Mouse (Mus musculus) embryonic facial prominence, embryonic 10.5 days (tissue): ENCODE results near the gene Exosc10. TPM values are rescaled to one million over a fixed set of nuclear protein-coding genes. Genes with fewer than 3 reads are reported as not detected.

ENCODE experiments used
- DNase-seq: peaks from one replicate; pipeline ENCODE4 v3.0.0-alpha.2; 2017; ENCODE audit warnings: low spot score
- H3K27ac ChIP-seq: fragments of 300-500 bp; sonication (generic); replicated peaks from 2 replicates; pipeline ENCODE4 v1.5.1; 2016; ENCODE audit warnings: mild to moderate bottlenecking
- H3K27me3 ChIP-seq: fragments of 300-500 bp; sonication (generic); replicated peaks from 2 replicates; pipeline ENCODE4 v1.6.1; 2016; ENCODE audit warnings: low read depth, mild to moderate bottlenecking; ENCODE audit not compliant: poor library complexity, severe bottlenecking
- H3K36me3 ChIP-seq: fragments of 300-500 bp; sonication (generic); replicated peaks from 2 replicates; pipeline ENCODE4 v1.6.1; 2016; ENCODE audit warnings: mild to moderate bottlenecking, moderate library complexity
- H3K4me1 ChIP-seq: fragments of 300-500 bp; sonication (generic); 2 replicates; pipeline ENCODE4 v1.6.1; 2016
- H3K4me3 ChIP-seq: fragments of 300-500 bp; sonication (generic); 2 replicates; pipeline ENCODE4 v1.5.1; 2016; ENCODE audit warnings: mild to moderate bottlenecking, moderate library complexity
- H3K9me3 ChIP-seq: fragments of 300-500 bp; sonication (generic); 2 replicates; pipeline ENCODE4 v1.6.1; 2016; ENCODE audit warnings: mild to moderate bottlenecking
- WGBS: fragments of 180-500 bp; shearing (Covaris S2); methylation state at CpG from one replicate; pipeline ENCODE4 v1.1.7; 2016; 5-methylcytosine and 5-hydroxymethylcytosine counted together
- polyA plus RNA-seq: library from polyadenylated mRNA; unstranded; fragments of >200 nt; fragmentation: Nextera tagmentation; extraction: Ambion mirVana; gene quantifications from 2 replicates; pipeline ENCODE4 v1.2.1, GENCODE M21; 2016

The Exosc10 gene
- polyA plus RNA-seq, 1 experiment from 2014 or later, result 108 TPM

DNA sequence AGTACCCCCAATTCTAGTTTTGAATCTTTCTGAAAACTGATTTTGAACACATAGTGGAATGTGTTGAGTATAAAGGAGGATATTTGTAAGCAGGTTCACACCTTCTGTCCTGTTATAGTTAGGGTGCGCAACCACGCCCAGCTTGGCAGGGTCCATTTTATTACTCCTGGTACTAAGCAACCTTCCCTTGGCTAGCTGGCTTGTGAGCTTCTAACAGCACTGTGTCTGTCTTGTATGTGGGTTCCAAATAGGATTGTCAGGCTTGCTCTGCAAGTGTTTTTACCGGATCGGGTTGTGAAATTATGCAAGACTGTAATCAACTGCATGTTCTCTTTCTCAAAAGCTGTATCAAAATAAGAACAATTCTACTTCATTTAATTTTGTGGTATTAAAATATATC, 64.3 kb downstream of the Exosc10 start:
- H3K36me3 ChIP-seq, result peaks cover 78% of the 10 kb centered on the region
- WGBS, result 93% methylated on average over 4 of the region's 4 CpGs
- H3K4me3 ChIP-seq, result no peak overlapping the region
- H3K4me1 ChIP-seq, result peaks cover 28% of the 10 kb centered on the region
- H3K27me3 ChIP-seq, result no peaks in the 10 kb centered on the region
- no peak for DNase-seq
- H3K9me3 ChIP-seq, result no peaks in the 10 kb centered on the region
- H3K27ac ChIP-seq, result no peak overlapping the region

DNA sequence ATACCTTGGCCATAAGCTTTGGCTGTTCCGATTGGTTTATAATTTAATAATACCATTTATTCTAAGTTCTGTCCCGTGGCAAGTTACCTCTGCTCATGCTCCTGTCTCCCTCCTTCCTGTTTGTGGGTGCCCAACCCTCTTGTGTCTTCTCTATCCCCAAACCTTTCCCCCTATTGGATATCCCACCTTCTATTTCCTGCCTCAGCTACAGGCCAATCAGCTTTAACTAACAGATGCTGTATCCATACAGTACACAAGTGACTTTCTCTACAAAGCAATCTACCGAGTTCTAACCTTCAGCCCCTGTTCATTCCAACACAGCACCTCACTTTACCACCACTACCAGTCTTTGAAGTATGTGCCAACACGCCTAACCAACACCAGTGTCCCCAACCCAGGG, 65.4 kb downstream of the Exosc10 start:
- Histone ChIP-seq H3K36me3 (peaks cover 67% of the 10 kb centered on the region), H3K4me3 (peak overlapping the region; percentile 28; the same call in 1 of the 2 replicates), H3K27ac (no peak overlapping the region), H3K4me1 (peaks cover 28% of the 10 kb centered on the region), H3K9me3 (no peaks in the 10 kb centered on the region), H3K27me3 (no peaks in the 10 kb centered on the region)
- WGBS, result 91% methylated on average over 4 of the region's 4 CpGs
- no peak for DNase-seq

- H3K27ac ChIP-seq, result no peak overlapping the region
- peaks cover 53% of the 10 kb centered on the region for H3K36me3 ChIP-seq
- peaks cover 28% of the 10 kb centered on the region for H3K4me1 ChIP-seq
- H3K27me3 ChIP-seq, result no peaks in the 10 kb centered on the region
- H3K9me3 ChIP-seq, result no peaks in the 10 kb centered on the region
- 88% methylated on average over 10 of the region's 10 CpGs for WGBS
- peak overlapping the region; percentile 74 for H3K4me3 ChIP-seq
- DNase-seq, result no peak
Observed at GRCm38 (mm10) chr4:148625010-148625409, 66.8 kb downstream of the Exosc10 start.

DNA sequence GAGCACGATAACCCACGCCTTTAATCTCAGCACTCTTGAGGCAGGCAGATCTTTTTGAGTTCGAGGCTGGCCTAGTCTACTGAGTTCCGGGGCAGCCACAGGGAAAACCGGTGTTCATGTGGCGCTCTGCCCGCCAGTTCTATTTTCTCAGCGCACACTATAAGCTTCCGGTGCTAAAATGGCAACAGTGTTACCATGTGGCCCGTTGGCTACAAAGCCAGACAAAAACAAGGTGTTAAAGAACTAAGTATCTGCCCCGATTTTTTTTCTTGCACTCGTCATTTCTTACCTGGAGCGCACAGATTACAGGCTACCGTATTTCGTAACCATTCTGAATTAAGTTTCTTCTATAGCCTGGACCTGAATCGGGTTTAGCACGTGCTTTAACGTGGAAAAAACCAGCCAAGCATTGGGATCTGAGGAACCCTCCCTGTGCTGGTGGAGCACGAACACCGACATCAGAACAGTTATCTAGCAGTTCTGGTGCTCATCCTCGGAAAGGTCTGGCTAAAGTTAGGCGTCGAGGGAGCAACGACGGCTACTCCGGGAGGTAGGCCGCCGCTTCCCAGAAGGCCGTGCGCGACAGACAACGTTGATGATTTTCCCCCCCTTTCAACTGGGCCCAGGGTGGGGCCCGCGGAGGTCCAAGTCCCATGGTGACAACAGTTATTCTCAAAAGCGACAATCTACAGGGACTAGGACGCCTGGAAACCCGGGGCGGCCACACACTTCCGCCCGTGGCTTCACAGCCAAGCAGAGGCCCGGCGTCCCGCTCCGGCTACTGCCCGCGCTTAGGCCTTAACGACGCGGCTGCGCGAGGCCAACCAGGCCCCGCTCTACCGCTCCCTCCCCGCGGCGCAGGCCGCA, 67.8 kb downstream of the Exosc10 start:
- Histone ChIP-seq H3K4me3 (peak overlapping the region; percentile 74), H3K36me3 (peaks cover 43% of the 10 kb centered on the region), H3K27ac (peak overlapping the region; percentile 98), H3K9me3 (no peaks in the 10 kb centered on the region), H3K27me3 (no peaks in the 10 kb centered on the region), H3K4me1 (peaks cover 28% of the 10 kb centered on the region)
- peak; percentile 48 for DNase-seq
- 1% methylated on average over 57 of the region's 57 CpGs for WGBS

DNA sequence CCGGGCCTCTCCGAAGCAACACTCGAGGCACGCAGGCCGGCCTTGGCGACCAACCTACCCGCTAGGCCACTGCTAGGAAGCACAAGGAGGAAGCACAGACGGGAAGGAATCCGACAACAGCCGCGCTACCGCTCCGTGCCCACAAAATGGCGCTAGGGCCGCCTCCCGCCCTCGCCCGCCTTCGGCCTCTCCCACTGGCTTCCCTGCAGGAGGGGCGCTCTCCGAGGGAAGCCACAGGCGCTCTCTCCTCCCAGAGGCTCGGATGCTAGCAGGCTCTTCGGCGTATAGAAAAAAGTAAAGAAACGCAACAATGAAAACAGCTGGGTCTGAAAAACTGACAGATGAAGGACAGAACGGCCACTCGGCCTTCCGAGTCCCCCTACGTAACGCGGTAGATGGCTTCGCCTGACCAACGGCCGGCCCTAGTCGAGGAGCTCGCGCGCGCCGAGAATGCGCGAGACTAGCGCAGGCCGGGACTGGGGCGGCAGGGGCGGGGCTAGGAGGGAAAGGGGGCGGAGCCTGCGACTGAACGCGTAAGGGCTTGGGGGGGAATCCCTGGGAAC, 68.5 kb downstream of the Exosc10 start, which contains the start of gene Tardbp:
Gene Tardbp, minus strand, starts transcription at position 397 of the 563 bp plus-strand sequence.
- H3K9me3 ChIP-seq, result no peaks in the 10 kb centered on the region
- DNase-seq, result peak; percentile 97
- WGBS, result under 1% methylated on average over 51 of the region's 51 CpGs

DNA sequence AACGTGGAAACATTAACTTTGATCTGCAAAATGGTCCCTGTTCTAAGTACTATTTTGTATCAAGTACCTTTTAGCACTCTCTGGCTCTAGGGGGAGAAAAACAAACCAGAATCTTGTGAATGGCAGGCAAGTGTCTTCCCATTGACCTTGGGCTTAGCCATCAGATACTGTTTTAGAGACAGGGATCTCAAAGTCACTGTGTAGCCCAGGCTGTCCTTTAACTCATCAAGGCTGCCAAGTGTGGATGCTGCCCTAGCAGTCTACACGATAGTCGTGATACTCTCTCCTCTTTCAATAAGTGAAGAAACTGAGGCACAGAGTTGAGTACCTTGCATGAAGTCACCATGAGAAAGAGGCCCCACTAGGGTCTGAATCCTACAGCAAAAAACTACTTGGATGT, 69.0 kb downstream of the Exosc10 start:
- peaks cover 28% of the 10 kb centered on the region for H3K4me1 ChIP-seq
- peaks cover 30% of the 10 kb centered on the region for H3K36me3 ChIP-seq
- peak overlapping the region; percentile 98 for H3K27ac ChIP-seq
- WGBS, result 60% methylated on average over 3 of the region's 3 CpGs
- no peaks in the 10 kb centered on the region for H3K27me3 ChIP-seq
- DNase-seq, result no peak
- no peaks in the 10 kb centered on the region for H3K9me3 ChIP-seq
- peak overlapping the region; percentile 74 for H3K4me3 ChIP-seq

More for the DNA sequence above, 68.5 kb downstream of the Exosc10 start, which contains the start of gene Tardbp:
- H3K27me3 ChIP-seq, result no peaks in the 10 kb centered on the region
- peak within 1 kb of the TSS; percentile 74 for H3K4me3 ChIP-seq
- peaks cover 28% of the 10 kb centered on the region for H3K4me1 ChIP-seq
- peaks cover 36% of the 10 kb centered on the region for H3K36me3 ChIP-seq
- H3K27ac ChIP-seq, result peak within 1 kb of the TSS; percentile 98

Other genes with a start within 250 kb of the Exosc10 start
- 22.9 and 23.6 TPM in 2 replicates for gene Ubiad1, start 113.7 kb upstream of the Exosc10 start, polyA plus RNA-seq
- gene Mtor, start 109.8 kb upstream of the Exosc10 start, polyA plus RNA-seq, result 20.7 and 23.7 TPM in 2 replicates
- gene Angptl7, start 58.0 kb upstream of the Exosc10 start, polyA plus RNA-seq, result 0.23 and 0.37 TPM in 2 replicates
- gene Srm, start 33.1 kb downstream of the Exosc10 start, polyA plus RNA-seq, result 248 and 267 TPM in 2 replicates
- 0.35 TPM in 1 of 2 replicates, not detected in the other for gene Masp2, start 44.1 kb downstream of the Exosc10 start, polyA plus RNA-seq
- 450 and 455 TPM in 2 replicates for gene Tardbp, start 68.6 kb downstream of the Exosc10 start, polyA plus RNA-seq
- not detected in 2 replicates for gene Gm572, start 84.9 kb downstream of the Exosc10 start, polyA plus RNA-seq
- 3.7 and 3.9 TPM in 2 replicates for gene Casz1, start 246.0 kb downstream of the Exosc10 start, polyA plus RNA-seq